Mouse (Mus musculus): ENCODE measurements around the gene AW011738. TPM values are rescaled to one million over a fixed set of nuclear protein-coding genes. Genes with fewer than 3 reads are reported as not detected.

Gene AW011738
- total and polyA plus RNA-seq, 3 experiments, result 0.11 TPM; not detected in 2

GRCm38 (mm10) chr4:156197131-156197828 lies 5.8 kb upstream of the AW011738 start, which contains the start of gene Agrn:
Gene Agrn (minus strand): TSS chr4:156197488.
- ATAC-seq (ENCODE audit: extremely low read depth, insufficient number of reproducible peaks, low FRiP score, poor library complexity, severe bottlenecking) (peak; percentile 38; the same call in 1 of the 2 replicates), DNase-seq (ENCODE audit: low spot score) (peak; percentile 51)
- Histone ChIP-seq H3K4me3 (ENCODE audit: low read depth, low read length) (peak within 1 kb of the TSS; percentile 75), H3K36me3 (replicated peaks) (no peaks in the 10 kb centered on the region), H3K27me3 (ENCODE audit: insufficient read depth, low read length) (peaks cover 58% of the 10 kb centered on the region), H3K9me3 (replicated peaks) (no peaks in the 10 kb centered on the region; the same call in 1 of the 2 replicates), H3K4me1 (ENCODE audit: insufficient read depth, low read depth, low read length) (peaks cover 21% of the 10 kb centered on the region)
- TF ChIP-seq CTCF (IDR thresholded peaks at IDR 0.05; ENCODE audit: low read depth, low read length) (no peak), TAL1 (conservative IDR thresholded peaks at IDR 0.05; ENCODE audit: low read depth, low read length) (no peak), GATA1 (IDR thresholded peaks at IDR 0.05; ENCODE audit: borderline replicate concordance, low read length) (no peak)

- ATAC-seq (ENCODE audit: extremely low read depth, insufficient number of reproducible peaks, low FRiP score, poor library complexity, severe bottlenecking) (peak; percentile 68), DNase-seq (ENCODE audit: low spot score) (peak; percentile 59)
- Histone ChIP-seq H3K27me3 (ENCODE audit: insufficient read depth, low read length) (peaks cover 57% of the 10 kb centered on the region), H3K4me1 (ENCODE audit: insufficient read depth, low read depth, low read length) (peaks cover 21% of the 10 kb centered on the region), H3K4me3 (ENCODE audit: low read depth, low read length) (peak overlapping the region; percentile 75), H3K9me3 (replicated peaks) (no peaks in the 10 kb centered on the region; the same call in 1 of the 2 replicates), H3K36me3 (replicated peaks) (no peaks in the 10 kb centered on the region)
- TF ChIP-seq CTCF (IDR thresholded peaks at IDR 0.05; ENCODE audit: low read depth, low read length), result no peak
Observed at GRCm38 (mm10) chr4:156197829-156198205, 5.3 kb upstream of the AW011738 start.

- TF ChIP-seq TAL1 (conservative IDR thresholded peaks at IDR 0.05; ENCODE audit: low read depth, low read length), result no peak
- TF ChIP-seq POLR2AphosphoS5 (IDR thresholded peaks at IDR 0.05; ENCODE audit: insufficient replicate concordance, low read depth, low read length), result no peak
- TF ChIP-seq CTCF (IDR thresholded peaks at IDR 0.05; ENCODE audit: low read depth, low read length), result no peak
- Histone ChIP-seq H3K4me1 (ENCODE audit: insufficient read depth, low read depth, low read length) (peaks cover 25% of the 10 kb centered on the region), H3K9me3 (replicated peaks) (no peaks in the 10 kb centered on the region; the same call in 1 of the 2 replicates), H3K27me3 (ENCODE audit: insufficient read depth, low read length) (peaks cover 52% of the 10 kb centered on the region), H3K36me3 (replicated peaks) (no peaks in the 10 kb centered on the region), H3K4me3 (ENCODE audit: low read depth, low read length) (no peak within 1 kb of the TSS)
- DNase-seq (ENCODE audit: low spot score) (no peak), ATAC-seq (ENCODE audit: extremely low read depth, insufficient number of reproducible peaks, low FRiP score, poor library complexity, severe bottlenecking) (no peak)
Observed at GRCm38 (mm10) chr4:156200623-156201475, 2.3 kb upstream of the AW011738 start, which contains the start of gene Isg15. Gene Isg15 (minus strand): TSS chr4:156200818.

GRCm38 (mm10) chr4:156202462-156202893 lies 626 bp upstream of the AW011738 start:
- ATAC-seq (ENCODE audit: extremely low read depth, insufficient number of reproducible peaks, low FRiP score, poor library complexity, severe bottlenecking) (no peak), DNase-seq (ENCODE audit: low spot score) (no peak)

GRCm38 (mm10) chr4:156203413-156204131 lies 468 bp downstream of the AW011738 start:
- ATAC-seq (ENCODE audit: extremely low read depth, insufficient number of reproducible peaks, low FRiP score, poor library complexity, severe bottlenecking), result no peak
- no peak for DNase-seq (ENCODE audit: low spot score)

More at GRCm38 (mm10) chr4:156202462-156202893, 626 bp upstream of the AW011738 start:
- peaks cover 13% of the 10 kb centered on the region for H3K4me1 ChIP-seq (ENCODE audit: insufficient read depth, low read depth, low read length)
- no peak overlapping the region for H3K4me3 ChIP-seq (ENCODE audit: low read depth, low read length)
- H3K27me3 ChIP-seq (ENCODE audit: insufficient read depth, low read length), result peaks cover 39% of the 10 kb centered on the region
- no peaks in the 10 kb centered on the region for H3K36me3 ChIP-seq (replicated peaks)
- TF ChIP-seq POLR2AphosphoS5 (IDR thresholded peaks at IDR 0.05; ENCODE audit: insufficient replicate concordance, low read depth, low read length) (no peak), GATA1 (IDR thresholded peaks at IDR 0.05; ENCODE audit: borderline replicate concordance, low read length) (no peak), CTCF (IDR thresholded peaks at IDR 0.05; ENCODE audit: low read depth, low read length) (no peak), GATA2 (IDR thresholded peaks at IDR 0.05; ENCODE audit: borderline replicate concordance, low read depth, low read length) (no peak), TAL1 (conservative IDR thresholded peaks at IDR 0.05; ENCODE audit: low read depth, low read length) (no peak)
- H3K9me3 ChIP-seq (replicated peaks), result no peaks in the 10 kb centered on the region

GRCm38 (mm10) chr4:156208872-156209271 lies 5.8 kb downstream of the AW011738 start:
- DNase-seq (ENCODE audit: low spot score) (no peak), ATAC-seq (ENCODE audit: extremely low read depth, insufficient number of reproducible peaks, low FRiP score, poor library complexity, severe bottlenecking) (no peak)
- Histone ChIP-seq H3K27me3 (ENCODE audit: insufficient read depth, low read length) (peaks cover 18% of the 10 kb centered on the region), H3K36me3 (replicated peaks) (no peaks in the 10 kb centered on the region), H3K4me1 (ENCODE audit: insufficient read depth, low read depth, low read length) (no peaks in the 10 kb centered on the region), H3K4me3 (ENCODE audit: low read depth, low read length) (no peak overlapping the region), H3K9me3 (replicated peaks) (0 out of 2 replicates have a peak, but pooled peaks cover under 1% of the 10 kb centered on the region)
- TF ChIP-seq CTCF (IDR thresholded peaks at IDR 0.05; ENCODE audit: low read depth, low read length) (no peak), GATA1 (IDR thresholded peaks at IDR 0.05; ENCODE audit: borderline replicate concordance, low read length) (no peak), GATA2 (IDR thresholded peaks at IDR 0.05; ENCODE audit: borderline replicate concordance, low read depth, low read length) (no peak), TAL1 (conservative IDR thresholded peaks at IDR 0.05; ENCODE audit: low read depth, low read length) (no peak), POLR2AphosphoS5 (IDR thresholded peaks at IDR 0.05; ENCODE audit: insufficient replicate concordance, low read depth, low read length) (no peak)

More at GRCm38 (mm10) chr4:156203413-156204131, 468 bp downstream of the AW011738 start:
- Histone ChIP-seq H3K4me3 (ENCODE audit: low read depth, low read length) (no peak overlapping the region; the same call in 1 of the 2 replicates), H3K4me1 (ENCODE audit: insufficient read depth, low read depth, low read length) (peaks cover 8% of the 10 kb centered on the region), H3K36me3 (replicated peaks) (no peaks in the 10 kb centered on the region), H3K27me3 (ENCODE audit: insufficient read depth, low read length) (peaks cover 35% of the 10 kb centered on the region), H3K9me3 (replicated peaks) (no peaks in the 10 kb centered on the region)
- TF ChIP-seq GATA2 (IDR thresholded peaks at IDR 0.05; ENCODE audit: borderline replicate concordance, low read depth, low read length), result no peak
- TF ChIP-seq GATA1 (IDR thresholded peaks at IDR 0.05; ENCODE audit: borderline replicate concordance, low read length), result no peak
- no peak for TF ChIP-seq CTCF (IDR thresholded peaks at IDR 0.05; ENCODE audit: low read depth, low read length)
- TF ChIP-seq POLR2AphosphoS5 (IDR thresholded peaks at IDR 0.05; ENCODE audit: insufficient replicate concordance, low read depth, low read length), result no peak
- no peak for TF ChIP-seq TAL1 (conservative IDR thresholded peaks at IDR 0.05; ENCODE audit: low read depth, low read length)
